Mouse (Mus musculus): ENCODE results near the gene Rab3ip. TPM values are rescaled to one million over a fixed set of nuclear protein-coding genes. Genes with fewer than 3 reads are reported as not detected.

Rab3ip gene
- total RNA-seq (2021): 10 to 100 TPM; 42.6 to 47.3 TPM
- long read RNA-seq, experiment 1, transcript Rab3ip-203 (11 exons, 1,844 nt): minor isoform, 13 of 49 reads
- long read RNA-seq, experiment 1, transcript Rab3ip-201 (10 exons, 2,690 nt): major isoform, 19 of 49 reads
- long read RNA-seq, experiment 1, partial matches to known transcripts: 11 of 49 reads
- long read RNA-seq, experiment 1, other reads (novel, unspliced or antisense): 6 of 49 reads
- long read RNA-seq, experiment 2, transcript Rab3ip-203 (11 exons, 1,844 nt): minor isoform, 11 of 33 reads
- long read RNA-seq, experiment 2, transcript Rab3ip-201 (10 exons, 2,690 nt): major isoform, 12 of 33 reads
- long read RNA-seq, experiment 2, partial matches to known transcripts: 5 of 33 reads
- long read RNA-seq, experiment 2, other reads (novel, unspliced or antisense): 5 of 33 reads

GRCm38 (mm10) chr10:116950009-116950769, at the start of gene Rab3ip:
TSS of gene Rab3ip (minus strand) at chr10:116950769.
- DNase-seq (ENCODE audit: extremely low spot score in 1 of 2, low spot score in 2 of 2): peak; percentile 91 to 94
- peak within 1 kb of the TSS; percentile 67 for H3K4me3 ChIP-seq
- TF ChIP-seq CTCF (IDR thresholded peaks at IDR 0.05): peak; percentile 98
- intact Hi-C loops (cut with DNase I): loop anchor here (2.0 to 10.0 kb wide), 2 partner anchors 83 to 195 kb away; partner anchors contain the start of gene Frs2
- H3K27ac ChIP-seq: peak within 1 kb of the TSS; percentile 70

GRCm38 (mm10) chr10:116998716-116999455, 48.3 kb upstream of the Rab3ip start:
- intact Hi-C loops (cut with DNase I): no loop called here
- Histone ChIP-seq H3K27ac (no peak overlapping the region), H3K4me3 (no peak overlapping the region)
- no peak for DNase-seq (ENCODE audit: extremely low spot score in 1 of 2, low spot score in 2 of 2)
- TF ChIP-seq CTCF (IDR thresholded peaks at IDR 0.05): no peak

GRCm38 (mm10) chr10:116996236-116996600, 45.6 kb upstream of the Rab3ip start:
- TF ChIP-seq CTCF (IDR thresholded peaks at IDR 0.05): no peak
- no peak overlapping the region for H3K27ac ChIP-seq

GRCm38 (mm10) chr10:116995584-116996235, 45.1 kb upstream of the Rab3ip start:
- no peak overlapping the region for H3K27ac ChIP-seq
- H3K4me3 ChIP-seq: no peak overlapping the region
- DNase-seq (ENCODE audit: extremely low spot score in 1 of 2, low spot score in 2 of 2): no peak
- intact Hi-C loops (cut with DNase I): no loop called here
- TF ChIP-seq CTCF (IDR thresholded peaks at IDR 0.05): no peak

More at GRCm38 (mm10) chr10:116996236-116996600, 45.6 kb upstream of the Rab3ip start:
- DNase-seq (ENCODE audit: extremely low spot score in 1 of 2, low spot score in 2 of 2): no peak
- intact Hi-C loops (cut with DNase I): no loop called here
- H3K4me3 ChIP-seq: no peak overlapping the region

GRCm38 (mm10) chr10:116995162-116995561, 44.6 kb upstream of the Rab3ip start:
- H3K4me3 ChIP-seq: no peak overlapping the region
- TF ChIP-seq CTCF (IDR thresholded peaks at IDR 0.05): no peak
- DNase-seq (ENCODE audit: extremely low spot score in 1 of 2, low spot score in 2 of 2): no peak
- intact Hi-C loops (cut with DNase I): no loop called here
- no peak overlapping the region for H3K27ac ChIP-seq

GRCm38 (mm10) chr10:116993971-116994370, 43.4 kb upstream of the Rab3ip start:
- TF ChIP-seq CTCF (IDR thresholded peaks at IDR 0.05): no peak
- Histone ChIP-seq H3K27ac (no peak overlapping the region), H3K4me3 (no peak overlapping the region)
- intact Hi-C loops (cut with DNase I): no loop called here
- DNase-seq (ENCODE audit: extremely low spot score in 1 of 2, low spot score in 2 of 2): no peak

- intact Hi-C loops (cut with DNase I): no loop called here
- DNase-seq (ENCODE audit: extremely low spot score in 1 of 2, low spot score in 2 of 2): no peak
- H3K4me3 ChIP-seq: no peak within 1 kb of the TSS
- no peak within 1 kb of the TSS for H3K27ac ChIP-seq
- no peak for TF ChIP-seq CTCF (IDR thresholded peaks at IDR 0.05)
Observed at GRCm38 (mm10) chr10:116986264-116987082, 35.9 kb upstream of the Rab3ip start, which contains the start of gene Best3. TSS of gene Best3 (plus strand) at chr10:116986314.

- Histone ChIP-seq H3K4me3 (no peak overlapping the region), H3K27ac (no peak overlapping the region)
- no peak for TF ChIP-seq CTCF (IDR thresholded peaks at IDR 0.05)
- intact Hi-C loops (cut with DNase I): no loop called here
- no peak for DNase-seq (ENCODE audit: extremely low spot score in 1 of 2, low spot score in 2 of 2)
Observed at GRCm38 (mm10) chr10:116984836-116985235, 34.3 kb upstream of the Rab3ip start.

- no peak for TF ChIP-seq CTCF (IDR thresholded peaks at IDR 0.05)
- intact Hi-C loops (cut with DNase I): no loop called here
- no peak for DNase-seq (ENCODE audit: extremely low spot score in 1 of 2, low spot score in 2 of 2)
Observed at GRCm38 (mm10) chr10:116982526-116982925, 32.0 kb upstream of the Rab3ip start.

GRCm38 (mm10) chr10:116980888-116981287, 30.3 kb upstream of the Rab3ip start:
- intact Hi-C loops (cut with DNase I): no loop called here
- Histone ChIP-seq H3K4me3 (no peak overlapping the region), H3K27ac (no peak overlapping the region)
- TF ChIP-seq CTCF (IDR thresholded peaks at IDR 0.05): peak; percentile 45
- DNase-seq (ENCODE audit: extremely low spot score in 1 of 2, low spot score in 2 of 2): no peak

More at GRCm38 (mm10) chr10:116982526-116982925, 32.0 kb upstream of the Rab3ip start:
- Histone ChIP-seq H3K27ac (no peak overlapping the region), H3K4me3 (no peak overlapping the region)
